Mouse (Mus musculus): Measurements from ENCODE around the gene Pcsk6. TPM values are rescaled to one million over a fixed set of nuclear protein-coding genes. Genes with fewer than 3 reads are reported as not detected.

The Pcsk6 gene
- total RNA-seq, 2 experiments from 2014 or later = not detected

DNA sequence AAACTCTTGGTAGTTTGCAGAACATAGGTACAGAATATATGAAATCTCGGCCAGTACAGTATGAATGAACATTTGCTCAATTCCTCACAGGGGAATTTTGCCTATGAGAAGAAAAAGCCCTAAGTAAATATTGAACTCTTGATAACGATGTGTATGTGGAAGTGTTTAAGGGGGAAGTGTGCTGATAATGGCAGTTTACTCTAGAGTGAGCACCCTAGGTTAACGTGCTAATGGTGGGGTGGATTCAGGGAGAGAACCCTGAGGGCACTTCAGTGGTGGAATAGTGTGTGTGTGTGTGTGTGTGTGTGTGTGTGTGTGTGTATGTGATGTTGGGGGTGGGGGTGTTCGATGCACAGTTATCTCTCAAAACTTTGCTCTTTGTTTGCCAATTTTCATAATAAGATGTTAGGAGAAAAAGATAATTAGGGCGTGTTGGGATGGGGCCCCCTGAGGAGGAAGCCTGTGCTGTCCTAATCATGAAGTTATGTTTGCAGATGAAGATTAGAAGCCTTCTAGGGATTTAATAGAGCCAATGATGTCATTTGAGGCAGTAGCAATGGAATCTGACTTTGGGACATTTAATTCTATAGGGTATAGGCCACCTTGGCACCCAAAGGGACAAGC lies 19.2 kb downstream of the Pcsk6 start:
- ATAC-seq (replicated peaks; ENCODE audit: poor library complexity) = peak; percentile 36

DNA sequence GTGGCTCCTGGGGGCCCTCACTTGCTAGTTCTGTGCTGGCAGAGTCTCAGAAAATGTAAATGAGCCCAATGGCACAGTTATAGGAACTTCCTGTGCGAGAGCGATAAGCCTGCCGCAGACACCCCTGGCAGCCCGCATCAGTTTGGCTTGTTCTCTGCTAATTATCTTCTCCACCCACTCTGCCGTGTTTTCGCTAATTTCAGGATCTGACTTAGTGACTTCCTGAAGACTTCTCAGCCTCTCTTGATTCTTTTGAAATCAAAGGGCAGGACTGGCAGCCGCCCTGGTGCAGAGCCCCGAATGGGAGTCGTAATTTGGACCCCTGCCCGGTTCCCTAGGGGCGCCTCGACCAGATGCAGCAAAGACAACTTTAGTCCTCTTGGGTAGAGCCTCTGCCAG lies 19.8 kb downstream of the Pcsk6 start:
- peak; percentile 90 for ATAC-seq (replicated peaks; ENCODE audit: poor library complexity)

DNA sequence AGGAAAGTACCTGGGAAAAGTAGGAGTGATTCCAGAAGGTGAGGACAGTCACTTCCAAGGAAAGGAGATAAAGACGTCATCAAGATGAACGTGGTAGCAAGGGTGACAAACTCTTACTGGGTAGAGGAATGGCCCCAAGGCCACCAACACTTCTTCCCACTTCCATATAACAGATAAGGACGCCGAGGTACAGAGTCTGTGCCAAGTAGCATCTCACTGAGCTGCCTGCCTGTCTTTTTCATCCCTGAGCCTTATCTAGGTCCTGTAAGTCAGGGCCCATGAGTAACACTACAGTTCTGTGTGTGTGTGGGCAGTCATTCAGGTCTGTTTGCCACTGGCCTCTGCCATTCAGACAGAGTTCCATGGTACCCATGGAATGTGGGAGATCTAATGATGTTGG lies 23.4 kb downstream of the Pcsk6 start:
- ATAC-seq (replicated peaks; ENCODE audit: poor library complexity) = no peak

DNA sequence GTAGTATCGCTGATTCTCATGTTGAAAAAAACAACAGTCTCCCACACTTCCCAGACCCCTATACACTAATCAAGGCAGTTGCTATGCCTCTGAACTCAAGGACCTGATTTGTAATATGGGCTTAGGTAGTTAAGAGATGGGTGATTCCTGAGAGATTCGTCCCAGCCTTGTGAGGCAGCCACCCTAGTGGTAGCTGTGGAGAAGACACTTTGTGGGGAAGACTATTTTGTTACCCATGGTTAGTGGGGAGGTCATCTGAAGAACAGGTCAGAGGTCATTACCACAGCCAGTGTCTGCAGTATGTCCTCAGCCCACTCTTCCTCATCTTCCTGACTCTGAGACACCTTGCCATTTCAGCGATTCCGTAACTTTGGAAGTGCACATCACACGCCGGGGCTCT lies 24.3 kb downstream of the Pcsk6 start:
- no peak for ATAC-seq (replicated peaks; ENCODE audit: poor library complexity)

DNA sequence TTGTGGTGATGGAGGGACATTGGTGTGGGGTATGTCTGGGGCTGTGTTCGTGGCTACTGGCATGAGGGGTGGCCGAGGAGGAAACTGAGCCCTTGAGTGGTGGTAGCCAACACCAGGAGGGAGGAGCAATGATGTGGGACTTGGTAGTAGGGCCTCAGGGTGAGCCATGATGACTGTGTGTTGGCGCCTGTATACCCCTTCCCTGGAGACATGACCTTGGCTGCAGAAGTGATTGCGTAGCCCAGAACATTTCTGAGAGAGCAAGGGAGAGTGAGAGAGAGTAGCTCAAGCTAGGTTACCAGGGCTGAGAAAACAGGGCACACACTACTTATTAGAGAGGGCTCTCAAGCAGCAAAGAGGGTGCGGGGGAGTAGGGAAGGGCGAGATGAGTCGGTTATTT lies 30.3 kb downstream of the Pcsk6 start:
- no peak for ATAC-seq (replicated peaks; ENCODE audit: poor library complexity)

DNA sequence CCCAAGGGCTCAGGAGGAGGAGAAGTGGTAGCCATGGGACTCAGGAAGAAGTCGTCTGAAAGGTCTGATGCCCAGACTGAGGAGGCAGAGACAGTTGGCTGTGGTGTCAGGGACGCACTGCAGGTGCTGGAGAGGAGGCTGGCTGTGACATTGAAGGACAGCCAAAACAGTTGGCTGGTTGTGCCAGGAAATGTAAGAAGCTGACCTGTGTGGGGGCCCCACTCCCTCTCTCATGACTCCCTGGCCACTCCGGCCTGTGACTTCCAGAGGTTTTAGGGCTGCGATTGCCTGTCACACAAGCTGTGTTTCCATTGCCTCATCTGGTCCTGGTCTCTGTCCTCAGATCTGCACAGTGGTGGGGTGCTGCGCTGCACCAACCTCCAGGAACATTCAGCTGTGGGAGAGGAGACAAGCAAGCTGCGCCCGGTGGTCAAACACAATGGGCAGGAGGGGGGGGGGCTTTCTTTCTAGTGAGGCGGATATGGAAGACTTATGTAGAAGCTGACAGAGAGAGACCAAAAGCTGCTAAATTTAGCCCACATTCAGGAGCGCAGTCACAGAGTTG lies 30.8 kb downstream of the Pcsk6 start:
- ATAC-seq (replicated peaks; ENCODE audit: poor library complexity) = no peak

DNA sequence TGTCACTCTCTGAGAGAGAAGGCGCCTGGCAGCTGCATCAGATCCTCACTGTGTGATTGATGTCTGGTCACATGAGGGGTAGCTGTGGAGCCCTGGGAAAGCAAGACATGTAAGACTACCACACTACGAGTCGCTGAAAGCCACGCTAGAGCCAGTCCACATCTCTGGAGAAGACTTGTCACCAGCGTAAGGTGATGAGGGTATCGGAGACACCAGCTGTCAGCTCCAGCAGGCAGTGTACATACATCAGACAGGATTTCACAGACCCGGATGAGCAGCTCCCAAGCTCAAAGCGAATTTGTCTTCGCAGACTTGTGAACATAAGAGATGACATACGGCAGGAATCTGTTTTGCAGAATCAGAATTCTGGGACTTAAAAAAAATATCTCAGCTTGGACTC lies 32.0 kb downstream of the Pcsk6 start:
- no peak for ATAC-seq (replicated peaks; ENCODE audit: poor library complexity)

DNA sequence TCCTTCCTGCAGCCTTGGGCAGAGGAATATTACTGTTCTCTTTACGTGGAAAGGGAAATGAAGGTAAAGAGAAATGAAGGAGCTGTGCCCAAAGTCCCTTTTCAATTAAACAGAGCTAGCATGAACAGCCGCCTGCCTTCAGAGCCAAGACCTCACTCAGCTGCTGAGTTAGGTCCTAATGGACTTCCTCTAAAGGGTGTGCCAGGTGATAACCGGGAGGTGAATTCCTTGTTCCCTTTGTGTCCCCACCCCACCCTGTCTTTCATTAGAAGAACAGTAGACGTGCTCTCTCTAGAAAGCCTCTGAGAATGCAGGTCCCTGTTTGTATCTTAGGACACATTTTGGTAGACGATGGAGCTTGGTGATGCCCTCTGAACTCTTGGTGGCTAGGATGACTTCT lies 33.7 kb downstream of the Pcsk6 start:
- ATAC-seq (replicated peaks; ENCODE audit: poor library complexity) = no peak

DNA sequence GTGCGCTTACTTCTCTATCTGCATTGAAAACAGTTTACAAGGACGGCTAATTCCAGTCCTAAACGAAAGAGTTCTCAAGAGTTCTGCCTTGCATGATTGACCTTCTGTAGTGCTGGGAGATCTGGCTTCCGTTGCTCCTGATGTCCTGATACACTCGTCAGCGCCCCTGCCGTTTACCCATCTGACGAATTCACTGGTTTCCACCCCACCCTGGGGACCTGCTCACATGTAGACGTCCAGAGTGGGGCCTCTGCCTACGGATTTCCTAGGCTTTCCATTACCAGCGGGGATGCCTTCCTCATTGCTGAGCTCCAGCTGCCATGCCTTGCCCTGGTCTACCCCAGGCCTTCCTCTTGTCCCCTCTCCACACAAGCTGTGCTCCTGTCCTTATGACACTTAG lies 39.7 kb downstream of the Pcsk6 start:
- ATAC-seq (replicated peaks; ENCODE audit: poor library complexity) = no peak

DNA sequence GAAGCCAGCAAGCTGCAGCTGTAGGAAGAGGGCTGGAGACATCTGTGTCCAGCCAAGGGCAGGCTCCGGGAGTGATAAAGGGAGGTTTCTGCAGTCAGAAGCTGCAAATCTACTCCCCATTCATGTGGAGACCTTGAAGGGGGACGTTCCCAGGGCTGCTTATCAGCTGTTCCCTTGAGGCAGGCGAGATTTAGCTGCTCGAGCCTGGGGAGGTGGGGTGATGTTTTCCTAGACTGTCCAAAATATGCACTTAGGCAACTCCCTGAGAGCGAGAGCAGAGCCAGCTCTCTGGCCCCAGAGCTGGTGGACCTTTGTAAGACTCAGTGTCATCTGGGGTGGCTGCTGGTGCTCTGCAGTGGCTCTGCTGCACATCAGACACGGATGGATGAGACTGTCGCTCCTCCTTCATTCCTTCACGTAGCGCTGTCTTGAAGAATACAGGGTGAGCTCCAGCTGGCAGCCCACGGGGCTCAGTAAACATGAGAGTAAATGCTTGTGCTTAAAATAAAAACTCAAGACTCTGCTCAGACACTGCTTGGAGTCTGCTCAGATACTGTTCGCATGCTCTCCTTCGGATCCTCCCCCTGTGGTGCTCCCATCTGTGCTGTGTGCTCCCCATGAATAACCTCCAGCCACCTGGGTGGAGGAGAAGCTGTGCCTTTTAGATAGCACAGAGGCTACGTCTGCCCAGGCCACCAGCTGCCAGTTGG lies 41.1 kb downstream of the Pcsk6 start:
- peak; percentile 42; the same call in 1 of the 2 replicates for ATAC-seq (replicated peaks; ENCODE audit: poor library complexity)

DNA sequence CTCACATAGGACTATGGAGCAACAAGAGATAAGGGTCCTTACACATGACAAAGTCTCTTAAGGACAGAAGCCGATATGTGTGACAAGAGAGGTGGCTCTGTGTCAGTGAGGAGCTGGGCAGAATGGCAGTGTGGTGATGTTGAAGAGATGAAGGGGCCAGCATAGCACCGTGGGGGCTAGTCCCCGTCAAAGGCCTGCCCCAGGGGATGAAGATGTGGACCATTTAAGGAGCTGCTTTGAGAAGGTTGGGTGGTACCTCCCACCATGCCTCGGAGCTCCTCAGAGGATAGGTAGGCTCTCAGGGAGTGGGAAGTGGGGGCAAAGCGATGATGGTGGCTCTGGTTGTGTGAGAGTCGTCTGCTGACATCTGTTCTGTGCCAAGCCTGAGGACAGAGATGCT lies 41.9 kb downstream of the Pcsk6 start:
- ATAC-seq (replicated peaks; ENCODE audit: poor library complexity) = no peak

DNA sequence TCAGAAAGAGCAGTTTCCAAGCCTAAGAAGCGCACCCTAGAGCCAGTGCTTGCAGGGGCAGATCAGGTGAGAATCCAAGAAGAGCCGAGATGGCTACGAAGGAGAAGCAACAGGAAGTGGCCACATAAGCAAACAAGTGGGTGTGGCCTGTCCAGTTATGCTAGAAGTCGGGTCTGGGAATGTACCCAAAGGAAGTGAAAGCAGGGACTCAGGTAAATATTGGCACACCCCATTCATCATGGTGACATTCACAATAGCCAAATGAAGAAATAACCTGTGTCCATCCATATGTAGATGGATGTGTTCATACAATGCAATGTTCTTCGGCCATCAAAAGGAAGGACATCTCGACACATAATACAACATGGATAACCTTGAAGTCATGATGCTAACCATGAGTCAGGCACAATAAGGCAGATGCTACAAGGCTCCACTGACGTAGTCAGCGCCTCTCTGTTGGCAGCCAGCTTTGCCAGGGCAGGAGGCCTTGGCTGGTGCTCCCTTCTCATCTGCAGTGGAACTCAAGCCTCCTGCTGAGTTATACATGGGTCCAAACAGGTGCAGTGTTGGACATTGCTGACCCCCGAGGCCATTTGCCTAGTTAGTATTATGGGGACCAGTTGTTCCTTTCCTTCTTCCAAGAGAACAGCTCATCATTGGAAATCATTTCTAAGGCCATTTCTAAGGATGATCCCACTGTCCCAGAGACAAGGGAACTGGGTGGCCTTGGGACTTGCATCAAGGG lies 45.2 kb downstream of the Pcsk6 start:
- ATAC-seq (replicated peaks; ENCODE audit: poor library complexity) = no peak

DNA sequence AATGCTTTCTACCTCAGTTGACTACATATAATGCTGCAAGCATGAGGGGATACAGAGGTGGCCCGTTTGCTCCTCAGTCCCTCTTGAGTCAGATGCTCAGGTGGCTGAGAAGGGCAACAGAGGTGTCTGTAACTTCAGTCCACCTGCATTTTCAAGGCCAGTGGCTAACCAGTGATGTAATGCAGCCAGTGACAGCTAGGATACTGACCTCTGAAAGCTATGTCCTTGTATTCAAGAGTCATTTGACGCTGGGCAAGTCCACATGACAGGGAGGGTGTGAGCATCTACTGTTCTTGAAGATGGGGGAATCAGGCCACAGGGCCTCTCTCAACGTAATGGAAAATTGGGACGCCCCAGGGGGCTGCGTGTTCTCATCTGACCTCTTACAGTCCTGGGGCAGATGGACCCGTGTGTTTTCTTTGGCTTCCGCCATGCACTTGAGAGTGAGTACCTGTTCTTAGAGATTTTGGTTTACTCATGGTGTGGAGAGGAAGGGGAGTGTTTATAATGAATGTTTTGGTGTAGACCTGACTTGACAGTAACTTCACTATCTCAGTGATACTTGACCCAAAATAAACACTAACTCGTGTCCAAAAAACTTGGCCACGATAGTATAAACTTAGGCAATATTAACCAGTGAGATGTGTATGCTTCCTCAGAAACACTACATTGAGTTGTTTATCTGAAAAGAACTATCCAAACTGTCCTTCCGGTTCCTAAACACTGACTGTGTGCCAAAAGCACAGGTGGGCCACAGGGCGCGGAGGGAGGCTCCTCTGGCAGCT lies 48.0 kb downstream of the Pcsk6 start:
- no peak for ATAC-seq (replicated peaks; ENCODE audit: poor library complexity)

DNA sequence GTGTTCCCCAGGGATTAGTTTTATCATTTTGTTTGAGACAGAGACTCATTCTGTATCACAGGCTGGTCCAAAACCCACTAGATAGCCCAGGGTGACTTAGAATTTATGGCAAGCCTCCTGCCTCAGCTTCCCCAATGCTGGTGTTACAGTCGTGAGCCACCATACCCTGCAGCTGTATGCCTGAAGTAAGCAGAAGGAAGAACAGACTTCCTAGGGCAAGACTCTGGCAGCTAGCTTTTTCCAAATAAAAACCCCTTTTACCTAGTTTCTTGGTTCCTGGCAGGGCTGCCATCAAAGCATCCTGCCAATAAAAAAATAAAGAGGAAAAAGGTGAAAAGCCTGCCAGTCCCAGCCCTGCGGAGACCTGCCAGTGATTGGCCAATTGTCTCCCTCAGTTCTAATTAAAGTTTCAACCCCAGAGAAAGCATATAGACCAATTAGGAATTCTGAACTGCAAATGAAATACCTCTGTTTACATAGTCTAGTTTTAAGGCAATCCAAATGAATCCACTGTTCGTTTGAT lies 51.6 kb downstream of the Pcsk6 start:
- ATAC-seq (replicated peaks; ENCODE audit: poor library complexity) = no peak

DNA sequence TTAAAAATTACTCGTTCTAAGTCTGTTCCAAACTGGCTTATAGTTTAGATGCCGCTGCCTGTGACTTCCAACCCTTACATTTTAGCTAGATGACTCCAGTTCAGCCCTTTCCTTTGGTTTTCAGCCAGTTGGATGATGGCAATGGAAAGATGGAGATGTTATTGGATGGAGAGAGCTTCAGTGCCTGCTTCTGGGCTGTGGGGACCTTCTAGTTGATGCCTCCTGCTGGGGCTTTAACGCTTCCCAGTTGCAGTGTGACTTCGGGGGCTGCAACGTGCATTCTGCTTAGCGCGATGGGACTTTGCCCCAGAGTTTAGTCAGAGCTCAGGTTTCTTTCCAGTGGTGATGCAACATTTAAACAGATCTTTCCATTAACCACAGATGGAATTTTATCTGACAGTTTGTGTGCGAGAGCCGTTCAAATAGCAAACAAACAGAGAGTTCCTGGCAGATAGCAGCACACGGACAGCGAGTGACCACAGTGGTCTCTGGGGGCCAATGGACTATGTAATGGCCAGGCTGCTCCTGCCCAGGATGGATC lies 53.3 kb downstream of the Pcsk6 start:
- ATAC-seq (replicated peaks; ENCODE audit: poor library complexity) = no peak

DNA sequence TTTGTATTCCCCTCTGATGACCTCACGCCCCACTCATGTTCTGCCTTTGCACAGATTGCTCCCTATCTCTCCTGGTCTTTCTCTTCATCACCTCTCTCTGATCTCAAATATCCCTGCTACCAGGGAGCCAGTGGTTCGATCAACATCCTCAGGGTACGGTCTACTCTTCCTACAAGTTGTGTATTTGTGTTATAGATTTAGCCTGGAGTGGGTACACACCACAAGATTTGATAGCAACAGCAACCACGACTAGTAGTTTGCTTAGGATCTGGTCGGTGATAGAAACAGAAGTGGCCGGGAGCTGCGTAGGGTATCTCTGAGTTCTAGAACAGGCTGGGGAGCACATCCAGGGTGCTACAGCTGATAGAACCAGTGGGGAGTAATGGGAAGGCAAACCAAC lies 54.3 kb downstream of the Pcsk6 start:
- ATAC-seq (replicated peaks; ENCODE audit: poor library complexity) = no peak

DNA sequence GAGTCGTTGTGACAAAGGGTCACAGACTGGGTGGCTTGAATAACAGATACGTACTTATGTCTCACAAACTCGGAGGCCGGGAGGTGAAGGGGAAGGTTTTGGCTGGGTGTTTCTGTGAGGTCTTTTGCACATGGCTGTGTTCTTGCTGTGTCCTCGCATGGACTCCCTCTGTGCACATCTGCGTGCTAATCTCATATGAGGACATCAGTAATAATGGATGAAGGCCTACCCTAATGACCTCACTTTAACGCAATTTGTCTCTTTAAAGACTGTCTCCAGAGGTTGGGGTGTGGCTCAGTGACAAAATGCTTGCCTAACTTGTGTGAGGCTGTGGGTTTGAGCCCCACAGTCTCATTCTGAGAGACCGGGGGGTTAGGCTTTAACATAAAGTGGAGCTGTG lies 55.0 kb downstream of the Pcsk6 start:
- ATAC-seq (replicated peaks; ENCODE audit: poor library complexity) = no peak

DNA sequence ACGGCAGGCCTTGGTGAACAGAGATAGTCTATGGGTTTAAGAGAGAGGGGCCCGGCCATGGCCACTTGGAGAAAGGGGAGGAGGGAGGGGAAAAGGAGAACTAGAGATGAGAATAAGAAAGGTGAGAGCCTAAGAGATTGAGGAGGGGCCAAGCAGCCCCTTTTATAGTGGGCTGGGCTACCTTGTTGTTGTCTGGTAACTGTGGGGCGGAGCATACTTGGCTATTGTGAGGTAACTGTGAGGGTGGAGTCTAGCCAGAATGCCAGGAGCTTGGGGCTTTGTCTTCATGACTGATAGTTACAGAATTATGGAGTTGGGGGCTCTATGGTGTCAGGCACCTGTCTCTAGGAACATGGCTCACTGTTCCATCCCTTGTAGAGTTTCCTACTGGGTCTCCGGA lies 56.9 kb downstream of the Pcsk6 start:
- ATAC-seq (replicated peaks; ENCODE audit: poor library complexity) = no peak

DNA sequence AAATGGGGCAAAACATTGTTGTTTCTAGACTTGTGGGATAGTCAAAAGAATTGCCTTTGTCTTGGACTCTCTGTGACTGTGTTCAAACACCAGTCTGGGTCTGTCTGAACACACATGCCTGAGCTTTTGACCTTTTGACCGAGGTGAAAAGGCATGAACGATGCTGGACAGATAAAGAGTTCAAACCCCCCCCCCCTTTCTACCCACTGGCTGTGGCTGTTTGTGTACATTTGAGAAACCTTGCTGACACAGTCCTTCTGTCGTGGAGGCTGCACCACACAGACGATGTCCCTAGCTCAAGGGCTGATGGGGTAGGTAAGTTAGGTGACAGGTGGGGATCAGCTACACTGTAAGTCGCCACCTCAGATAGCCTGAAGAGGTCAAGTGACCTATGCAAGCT lies 67.9 kb downstream of the Pcsk6 start:
- no peak for ATAC-seq (replicated peaks; ENCODE audit: poor library complexity)

DNA sequence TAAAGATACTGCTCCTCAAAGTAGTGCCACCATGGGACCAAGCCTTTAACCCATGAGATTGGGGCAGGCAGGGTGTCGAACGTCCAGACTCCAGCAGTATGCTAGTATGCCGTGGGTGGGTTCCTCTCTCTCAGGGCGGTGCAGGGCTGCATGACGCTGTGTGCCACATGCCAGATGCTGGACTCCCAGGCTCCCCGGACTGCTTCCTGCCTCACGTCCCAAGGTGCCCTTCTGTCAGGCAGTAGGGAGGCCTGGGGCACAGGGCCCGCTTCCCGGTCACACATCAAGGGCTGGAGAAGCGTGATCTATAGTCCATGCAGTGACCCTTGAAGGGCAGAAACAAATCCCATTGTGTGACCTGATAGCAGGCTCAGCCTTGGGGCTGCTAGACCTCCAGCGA lies 68.9 kb downstream of the Pcsk6 start:
- ATAC-seq (replicated peaks; ENCODE audit: poor library complexity) = no peak
